Mouse (Mus musculus) spleen, adult 2 months (tissue): ENCODE data around the gene Mbip. TPM values are rescaled to one million over a fixed set of nuclear protein-coding genes. Genes with fewer than 3 reads are reported as not detected.

Experiments
- DNase-seq, 2 experiments: peaks; one replicate each; pipeline versions ENCODE4 v3.0.0 to v3.0.0-alpha.2; 2012 to 2021; ENCODE audit warnings: low spot score in 2 of 2, low read depth in 1 of 2
- H3K27ac ChIP-seq: fragments of 200-500 bp; 2 replicates; pipeline ENCODE4 v1.5.1; 2012; ENCODE audit warnings: low read length, inconsistent platforms; ENCODE audit not compliant: insufficient read depth
- H3K27me3 ChIP-seq: fragments of 200-500 bp; 2 replicates; pipeline ENCODE4 v1.6.1; 2012; ENCODE audit warnings: mild to moderate bottlenecking, moderate library complexity, low read length, inconsistent platforms; ENCODE audit not compliant: control insufficient read depth, insufficient read depth
- H3K36me3 ChIP-seq: fragments of 200-500 bp; 2 replicates; pipeline ENCODE4 v1.6.1; 2012; ENCODE audit warnings: mild to moderate bottlenecking, low read length, inconsistent platforms; ENCODE audit not compliant: control insufficient read depth, insufficient read depth
- H3K4me1 ChIP-seq: fragments of 200-500 bp; 2 replicates; pipeline ENCODE4 v1.6.1; 2011; ENCODE audit warnings: inconsistent platforms; ENCODE audit not compliant: control insufficient read depth, insufficient read depth, insufficient read length
- H3K4me3 ChIP-seq: fragments of 200-500 bp; 2 replicates; pipeline ENCODE4 v1.5.1; 2011; ENCODE audit warnings: mild to moderate bottlenecking, inconsistent platforms; ENCODE audit not compliant: insufficient read depth, insufficient read length; ENCODE audit errors: extremely low read depth
- CTCF ChIP-seq: fragments of 200-500 bp; IDR thresholded peaks from 2 replicates; pipeline ENCODE4 v1.5.1; 2011; ENCODE audit warnings: mild to moderate bottlenecking, inconsistent platforms; ENCODE audit not compliant: insufficient read depth, insufficient read length, insufficient replicate concordance; ENCODE audit errors: extremely low read depth
- POLR2A ChIP-seq: fragments of 200-500 bp; IDR thresholded peaks from 2 replicates; pipeline ENCODE4 v1.6.1; 2011; ENCODE audit warnings: low read depth, low read length, inconsistent platforms
- WGBS: fragments of 180-500 bp; shearing (Covaris S2); methylation state at CpG from one replicate; pipeline ENCODE4 v1.1.7; 2018; 5-methylcytosine and 5-hydroxymethylcytosine counted together
- polyA plus RNA-seq: library from polyadenylated mRNA; depleted of rRNA; stranded (reverse); fragments of >200 nt; gene quantifications from 2 replicates; pipeline ENCODE4 v1.2.3, GENCODE M21; 2012; rRNA removed

Gene Mbip
- polyA plus RNA-seq, 1 experiment: 5.0 TPM

GRCm38 (mm10) chr12:56295160-56295559, 50.5 kb downstream of the Mbip start:
- TF ChIP-seq POLR2A: no peak
- TF ChIP-seq CTCF: no peak
- Histone ChIP-seq H3K4me1 (no peaks in the 10 kb centered on the region), H3K36me3 (no peaks in the 10 kb centered on the region), H3K27ac (no peak overlapping the region), H3K27me3 (no peaks in the 10 kb centered on the region; the same call in 1 of the 2 replicates), H3K4me3 (no peak overlapping the region)
- no peak for DNase-seq
- WGBS: 70% methylated on average over 3 of the region's 3 CpGs

GRCm38 (mm10) chr12:56288548-56288947, 57.1 kb downstream of the Mbip start:
- no peak overlapping the region for H3K4me3 ChIP-seq
- H3K27me3 ChIP-seq: no peaks in the 10 kb centered on the region
- H3K36me3 ChIP-seq: no peaks in the 10 kb centered on the region
- no peak for DNase-seq
- no peaks in the 10 kb centered on the region for H3K4me1 ChIP-seq
- WGBS: 53% methylated on average over 3 of the region's 3 CpGs
- TF ChIP-seq POLR2A: no peak
- TF ChIP-seq CTCF: no peak
- H3K27ac ChIP-seq: no peak overlapping the region

GRCm38 (mm10) chr12:56286828-56287227, 58.9 kb downstream of the Mbip start:
- no peak for TF ChIP-seq CTCF
- Histone ChIP-seq H3K4me1 (no peaks in the 10 kb centered on the region), H3K36me3 (no peaks in the 10 kb centered on the region), H3K27me3 (no peaks in the 10 kb centered on the region), H3K27ac (no peak overlapping the region), H3K4me3 (no peak overlapping the region)
- no peak for DNase-seq
- WGBS: 95% methylated on average over 14 of the region's 14 CpGs

DNA sequence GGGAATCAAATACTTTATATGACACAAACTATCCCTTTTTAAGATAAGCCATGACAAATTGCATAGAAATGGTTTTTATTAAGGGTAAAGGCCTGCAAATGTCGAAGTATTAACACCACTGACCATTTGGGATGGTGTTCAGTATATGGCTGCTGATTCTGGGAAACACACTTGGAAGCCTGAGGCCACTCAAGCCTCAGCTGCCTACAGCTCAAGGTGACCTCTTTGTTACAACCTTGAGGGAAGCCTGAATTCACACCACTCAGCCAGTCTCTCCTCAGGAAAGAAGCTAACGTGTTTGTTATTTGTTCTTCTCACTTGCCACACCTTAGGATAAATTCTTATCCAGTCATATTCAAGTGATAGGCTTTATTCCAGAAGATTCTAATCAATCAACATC, 61.5 kb downstream of the Mbip start:
- H3K27ac ChIP-seq: no peak overlapping the region
- H3K4me3 ChIP-seq: no peak overlapping the region
- no peaks in the 10 kb centered on the region for H3K27me3 ChIP-seq
- 70% methylated on average over 2 of the region's 2 CpGs for WGBS
- no peaks in the 10 kb centered on the region for H3K36me3 ChIP-seq
- TF ChIP-seq CTCF: no peak
- no peak for TF ChIP-seq POLR2A
- no peak for DNase-seq
- H3K4me1 ChIP-seq: no peaks in the 10 kb centered on the region

GRCm38 (mm10) chr12:56281649-56282048, 64.0 kb downstream of the Mbip start:
- WGBS: 60% methylated on average over 3 of the region's 3 CpGs
- Histone ChIP-seq H3K4me1 (no peaks in the 10 kb centered on the region), H3K27me3 (no peaks in the 10 kb centered on the region), H3K4me3 (no peak overlapping the region), H3K36me3 (no peaks in the 10 kb centered on the region), H3K27ac (no peak overlapping the region)
- no peak for TF ChIP-seq CTCF
- TF ChIP-seq POLR2A: no peak
- DNase-seq: no peak

Other genes starting within 250 kb of the Mbip start
- not detected in 2 replicates for gene Nkx2-1, start 191.0 kb upstream of the Mbip start, polyA plus RNA-seq